Mouse (Mus musculus) MEL (cell line): ENCODE results near the gene Sbk1.

Experiments
- CTCF ChIP-seq, 3 experiments: IDR thresholded peaks in 2 of 3; conservative IDR thresholded peaks in 1 of 3; 2 replicates each; pipeline ENCODE4 v1.5.1; 2011 to 2012; ENCODE audit warnings: low read length in 3 of 3, low read depth in 2 of 3, mild to moderate bottlenecking in 2 of 3, improper control_type of control experiment in 1 of 3, inconsistent platforms in 1 of 3, mixed read lengths in 1 of 3, moderate library complexity in 1 of 3; ENCODE audit not compliant: control insufficient read depth in 1 of 3, insufficient read depth in 1 of 3, poor library complexity in 1 of 3, severe bottlenecking in 1 of 3
- EP300 ChIP-seq, 2 experiments: IDR thresholded peaks; 2 replicates each; pipeline ENCODE4 v1.6.1; 2011; ENCODE audit warnings: improper control_type of control experiment in 2 of 2, low read length in 2 of 2, low read depth in 1 of 2, mild to moderate bottlenecking in 1 of 2
- HCFC1 ChIP-seq: IDR thresholded peaks from 2 replicates; pipeline ENCODE4 v1.6.1; 2012; ENCODE audit warnings: low read depth, mild to moderate bottlenecking, inconsistent platforms, low read length, improper control_type of control experiment, moderate library complexity
- MEF2A ChIP-seq: IDR thresholded peaks from 2 replicates; pipeline ENCODE4 v1.6.1; 2014; ENCODE audit warnings: low read depth, mild to moderate bottlenecking, inconsistent platforms, low read length, improper control_type of control experiment; ENCODE audit not compliant: poor library complexity, insufficient replicate concordance, severe bottlenecking; ENCODE audit errors: extremely low read depth
- MYC ChIP-seq: IDR thresholded peaks from 2 replicates; pipeline ENCODE4 v1.6.1; 2011; ENCODE audit warnings: low read depth, mild to moderate bottlenecking, low read length, improper control_type of control experiment, moderate library complexity
- POLR2A ChIP-seq, 2 experiments: IDR thresholded peaks; 2 replicates each; pipeline ENCODE4 v1.6.1; 2011 to 2012; ENCODE audit warnings: low read length in 2 of 2, mild to moderate bottlenecking in 2 of 2, control low read depth in 1 of 2, improper control_type of control experiment in 1 of 2, low read depth in 1 of 2, moderate library complexity in 1 of 2; ENCODE audit not compliant: control insufficient read depth in 1 of 2, insufficient read depth in 1 of 2, poor library complexity in 1 of 2
- TAL1 ChIP-seq: IDR thresholded peaks from 2 replicates; pipeline ENCODE4 v1.6.1; 2012; ENCODE audit warnings: mild to moderate bottlenecking, inconsistent platforms, low read length, moderate library complexity, mixed read lengths
- USF1 ChIP-seq: IDR thresholded peaks from 2 replicates; pipeline ENCODE4 v1.6.1; 2014; ENCODE audit warnings: low read depth, mild to moderate bottlenecking, inconsistent platforms, low read length, improper control_type of control experiment, moderate library complexity
- ZC3H11A ChIP-seq: IDR thresholded peaks from 2 replicates; pipeline ENCODE4 v1.6.1; 2012; ENCODE audit warnings: low read depth, mild to moderate bottlenecking, inconsistent platforms, low read length, improper control_type of control experiment
- ZNF384 ChIP-seq: IDR thresholded peaks from 2 replicates; pipeline ENCODE4 v1.6.1; 2012; ENCODE audit warnings: low read depth, mild to moderate bottlenecking, inconsistent platforms, low read length, improper control_type of control experiment

DNA sequence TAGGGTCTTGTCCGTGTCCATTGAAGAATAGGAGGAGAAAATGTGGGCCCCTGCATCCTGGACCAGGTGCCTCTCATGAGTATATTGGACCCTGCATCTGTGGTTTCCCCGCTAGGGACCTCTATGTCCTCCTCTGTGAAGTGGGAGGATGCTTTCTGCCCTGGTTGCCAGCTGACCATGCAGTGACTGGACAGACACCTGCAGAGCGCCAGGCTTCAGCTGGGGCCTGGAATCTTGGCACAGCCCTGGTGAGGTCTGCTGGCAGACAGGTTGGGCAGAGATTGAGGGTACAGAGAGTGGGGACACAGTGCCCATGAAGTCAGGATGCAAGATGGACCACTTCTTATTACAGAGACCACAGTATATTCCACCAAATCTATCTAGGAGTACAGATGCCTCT is 22.4 kb upstream of the Sbk1 start:
- TF ChIP-seq EP300 (IDR thresholded peaks at IDR 0.05; ENCODE audit: low read depth in 1 of 2, low read length in 2 of 2), result no peak
- no peak for TF ChIP-seq ZNF384
- no peak for TF ChIP-seq HCFC1
- no peak for TF ChIP-seq MYC
- no peak for TF ChIP-seq MEF2A
- no peak for TF ChIP-seq POLR2A (IDR thresholded peaks at IDR 0.05; ENCODE audit: control insufficient read depth in 1 of 2, insufficient read depth in 1 of 2, low read depth in 1 of 2, low read length in 2 of 2, poor library complexity in 1 of 2)
- no peak for TF ChIP-seq USF1
- no peak for TF ChIP-seq CTCF (IDR thresholded peaks at IDR 0.05 in 2 of 3, conservative IDR thresholded peaks at IDR 0.05 in 1 of 3; ENCODE audit: control insufficient read depth in 1 of 3, insufficient read depth in 1 of 3, low read depth in 2 of 3, low read length in 3 of 3, poor library complexity in 1 of 3, severe bottlenecking in 1 of 3)
- TF ChIP-seq TAL1, result no peak
- no peak for TF ChIP-seq ZC3H11A
